Mouse (Mus musculus): ENCODE results near the gene Gm11639.

- TF ChIP-seq CTCF (IDR thresholded peaks at IDR 0.05; ENCODE audit: low read depth) (no peak), EP300 (IDR thresholded peaks at IDR 0.05; ENCODE audit: low read depth) (no peak)
Observed at GRCm38 (mm10) chr11:105161411-105161810, 475.9 kb downstream of the Gm11639 start.

Data from heart, postnatal 0 days (tissue).